Mouse (Mus musculus) stomach, embryonic 16.5 days (tissue): ENCODE measurements around the gene Hpse2. TPM values are rescaled to one million over a fixed set of nuclear protein-coding genes. Genes with fewer than 3 reads are reported as not detected.

Source experiments
- ATAC-seq: fragments of 200-750 bp; cut with Nextera tagmentation; 2 replicates; pipeline ENCODE4 v1.8.0; 2017; ENCODE audit warnings: moderate number of reproducible peaks, moderate TSS enrichment; ENCODE audit not compliant: insufficient read depth, low FRiP score
- H3K27ac ChIP-seq: fragments of 300-500 bp; sonication (generic); 2 replicates; pipeline ENCODE4 v1.5.1; 2014; ENCODE audit warnings: low read length
- H3K27me3 ChIP-seq: fragments of 300-500 bp; sonication (generic); 2 replicates; pipeline ENCODE4 v1.6.1; 2014; ENCODE audit warnings: low read length, control low read depth, mixed read lengths; ENCODE audit not compliant: control insufficient read depth, insufficient read depth
- H3K36me3 ChIP-seq: fragments of 300-500 bp; sonication (generic); 2 replicates; pipeline ENCODE4 v1.6.1; 2014; ENCODE audit warnings: low read length; ENCODE audit not compliant: control insufficient read depth, insufficient read depth
- H3K4me1 ChIP-seq: fragments of 300-500 bp; sonication (generic); 2 replicates; pipeline ENCODE4 v1.6.1; 2014; ENCODE audit warnings: low read length, control low read depth, mixed read lengths; ENCODE audit not compliant: control insufficient read depth, insufficient read depth
- H3K4me2 ChIP-seq: fragments of 300-500 bp; sonication (generic); 2 replicates; pipeline ENCODE4 v1.6.1; 2014; ENCODE audit warnings: low read depth, low read length, mixed read lengths
- H3K4me3 ChIP-seq: fragments of 300-500 bp; sonication (generic); replicated peaks from 2 replicates; pipeline ENCODE4 v1.5.1; 2014; ENCODE audit warnings: mild to moderate bottlenecking, low read length
- H3K9ac ChIP-seq: fragments of 300-500 bp; sonication (generic); 2 replicates; pipeline ENCODE4 v1.6.1; 2014; ENCODE audit warnings: low read length
- H3K9me3 ChIP-seq: fragments of 300-500 bp; sonication (generic); replicated peaks from 2 replicates; pipeline ENCODE4 v1.6.1; 2016; ENCODE audit warnings: low read length, control low read depth; ENCODE audit not compliant: control insufficient read depth
- WGBS: fragments of 180-500 bp; shearing (Covaris S2); extraction: QIAGEN DNeasy Blood & Tissue Kit; methylation state at CpG from one replicate; pipeline ENCODE4 v1.1.7; 2014; 5-methylcytosine and 5-hydroxymethylcytosine counted together
- polyA plus RNA-seq: library from polyadenylated mRNA; unstranded; fragments of >200 nt; fragmentation: Nextera tagmentation; extraction: Ambion mirVana; gene quantifications from 2 replicates; pipeline ENCODE4 v1.2.1, GENCODE M21; 2015

Hpse2 gene
- polyA plus RNA-seq, 1 experiment from 2014 or later, result 6.6 TPM

DNA sequence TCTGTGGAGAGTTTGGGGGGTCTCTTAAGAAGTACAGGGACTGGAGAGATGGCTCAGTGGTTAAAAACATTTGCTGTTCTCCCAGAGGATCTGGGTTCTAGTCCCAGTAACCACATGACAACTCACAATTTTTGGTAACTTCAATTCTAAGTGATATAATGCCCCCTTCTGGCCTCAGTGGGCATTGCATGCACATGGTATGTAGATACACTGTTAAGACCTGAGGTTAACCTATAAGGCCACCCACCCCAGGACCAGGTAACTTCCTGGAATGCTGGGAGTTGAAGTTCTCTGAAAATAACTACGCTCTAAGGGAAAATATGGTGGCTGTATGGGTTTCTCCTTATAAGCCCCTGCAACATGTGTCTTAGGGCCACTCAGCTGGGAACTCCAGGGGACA, 611.3 kb downstream of the Hpse2 start:
- Histone ChIP-seq H3K9ac (no peak overlapping the region), H3K9me3 (no peaks in the 10 kb centered on the region), H3K4me1 (0 out of 2 replicates have a peak, but pooled peaks cover 3% of the 10 kb centered on the region), H3K4me2 (no peak overlapping the region), H3K27me3 (no peaks in the 10 kb centered on the region), H3K36me3 (no peaks in the 10 kb centered on the region), H3K4me3 (no peak overlapping the region), H3K27ac (no peak overlapping the region)
- no peak for ATAC-seq
- 97% methylated on average over 1 of the region's 1 CpGs for WGBS

DNA sequence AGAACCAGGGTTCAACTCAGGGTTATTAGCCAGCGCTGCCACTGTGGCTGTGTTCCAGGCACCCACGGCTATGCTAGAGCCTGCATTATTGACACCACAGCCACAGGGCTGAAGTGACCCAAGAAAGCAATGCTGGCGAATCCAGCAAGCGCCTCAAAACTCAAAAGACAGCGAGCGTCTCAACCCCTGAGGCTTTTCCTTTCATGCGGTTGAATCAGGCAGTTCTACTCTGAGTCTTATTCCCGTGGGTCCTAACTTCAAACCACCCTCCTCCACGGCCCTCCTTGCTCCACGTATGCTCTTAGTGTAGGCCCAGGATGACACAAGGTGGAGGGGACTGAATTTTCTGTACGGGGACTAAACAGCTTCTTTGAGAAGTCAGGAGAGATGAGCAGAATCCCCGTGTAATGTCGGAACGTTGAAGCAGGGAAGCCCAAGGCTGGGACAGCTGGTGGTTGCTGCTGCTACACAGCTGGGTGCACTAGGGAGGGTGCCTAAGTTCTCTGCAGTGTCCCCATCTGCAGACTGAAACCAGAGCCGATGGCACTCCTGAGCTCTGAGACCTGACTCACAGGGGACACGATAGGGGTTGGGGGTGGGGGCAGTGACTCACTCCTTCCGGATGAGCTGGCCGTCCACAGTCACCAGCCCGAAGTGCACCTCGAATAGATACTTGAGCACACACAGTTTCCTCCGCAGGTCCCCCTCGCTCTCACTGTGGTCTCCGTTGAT, 617.8 kb downstream of the Hpse2 start:
- no peaks in the 10 kb centered on the region for H3K36me3 ChIP-seq
- no peak overlapping the region for H3K4me3 ChIP-seq
- H3K27me3 ChIP-seq, result no peaks in the 10 kb centered on the region
- H3K4me1 ChIP-seq, result no peaks in the 10 kb centered on the region
- H3K27ac ChIP-seq, result no peak overlapping the region
- H3K9me3 ChIP-seq, result no peaks in the 10 kb centered on the region
- H3K9ac ChIP-seq, result no peak overlapping the region
- no peak for ATAC-seq
- WGBS, result 88% methylated on average over 23 of the region's 23 CpGs
- H3K4me2 ChIP-seq, result no peak overlapping the region

DNA sequence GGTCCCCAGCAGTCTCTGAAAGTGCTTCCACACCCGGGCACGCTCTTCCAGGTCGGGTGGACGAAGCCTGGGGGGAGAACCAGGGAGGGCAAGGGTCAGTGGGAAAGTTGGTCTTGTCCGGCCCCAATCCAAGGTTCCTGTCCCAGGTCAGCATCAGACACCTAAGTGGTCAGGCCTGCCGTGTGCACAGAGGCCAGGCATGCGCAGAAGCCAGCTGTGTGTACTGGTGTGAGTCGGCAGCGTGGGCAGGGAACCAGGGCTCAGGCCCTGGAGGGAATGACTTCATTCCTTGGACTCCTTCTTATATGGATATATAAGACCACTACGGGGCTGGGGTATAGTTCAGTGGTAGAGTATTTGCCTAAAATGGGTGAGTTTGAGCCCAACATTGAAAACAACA, 618.5 kb downstream of the Hpse2 start:
- WGBS, result 87% methylated on average over 10 of the region's 10 CpGs
- no peak for ATAC-seq

DNA sequence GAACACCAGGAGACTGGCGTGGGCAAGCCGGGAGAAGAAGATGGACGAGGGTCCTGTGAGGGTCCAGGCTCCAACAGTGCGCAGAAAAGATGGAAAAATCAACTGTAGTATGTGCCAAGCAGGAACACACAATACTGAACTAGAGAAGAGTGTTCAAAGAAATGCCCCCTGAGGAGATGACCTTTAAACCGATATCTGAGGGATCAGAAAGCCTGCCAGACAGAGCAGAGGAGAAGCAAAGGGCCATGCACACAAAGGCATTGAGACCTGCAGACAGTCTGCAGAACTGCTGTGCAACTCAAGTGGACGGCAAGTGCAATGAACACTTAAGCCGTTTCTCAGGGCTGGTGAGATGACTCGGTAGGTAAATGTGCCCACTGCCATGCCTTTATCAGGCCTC, 620.8 kb downstream of the Hpse2 start:
- no peak overlapping the region for H3K4me3 ChIP-seq
- no peak overlapping the region for H3K9ac ChIP-seq
- H3K4me2 ChIP-seq, result no peak overlapping the region
- H3K27me3 ChIP-seq, result no peaks in the 10 kb centered on the region
- H3K36me3 ChIP-seq, result no peaks in the 10 kb centered on the region
- ATAC-seq, result no peak
- 85% methylated on average over 8 of the region's 8 CpGs for WGBS
- H3K9me3 ChIP-seq, result no peaks in the 10 kb centered on the region
- H3K4me1 ChIP-seq, result 0 out of 2 replicates have a peak, but pooled peaks cover 2% of the 10 kb centered on the region
- no peak overlapping the region for H3K27ac ChIP-seq

More for the DNA sequence above, 618.5 kb downstream of the Hpse2 start:
- Histone ChIP-seq H3K9ac (no peak overlapping the region), H3K36me3 (no peaks in the 10 kb centered on the region), H3K9me3 (no peaks in the 10 kb centered on the region), H3K4me1 (no peaks in the 10 kb centered on the region), H3K4me2 (no peak overlapping the region), H3K4me3 (no peak overlapping the region), H3K27ac (no peak overlapping the region), H3K27me3 (no peaks in the 10 kb centered on the region)

DNA sequence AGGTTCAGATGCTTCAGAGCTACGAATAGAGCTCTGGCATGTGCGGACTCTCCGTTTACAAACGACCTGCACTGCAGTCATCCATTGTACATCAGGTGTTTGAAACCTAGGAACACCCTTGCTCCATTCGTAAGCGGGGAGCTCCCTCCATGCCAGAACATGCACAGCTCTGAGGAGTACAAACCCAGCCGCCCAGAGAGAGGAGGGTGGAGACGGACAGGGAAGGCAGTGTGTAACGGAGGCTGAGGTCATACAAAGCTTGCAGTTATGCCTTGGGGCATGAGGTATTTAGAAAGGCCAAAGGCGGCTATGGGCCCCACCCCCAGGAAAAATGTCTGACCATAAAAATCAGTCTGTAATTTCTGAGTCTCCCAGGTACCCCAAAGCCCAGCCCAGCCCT, 623.8 kb downstream of the Hpse2 start:
- 50% methylated on average over 10 of the region's 10 CpGs for WGBS
- peak; percentile 48; the same call in 1 of the 2 replicates for ATAC-seq
- H3K9me3 ChIP-seq, result no peaks in the 10 kb centered on the region
- 0 out of 2 replicates have a peak, but pooled peaks cover 2% of the 10 kb centered on the region for H3K4me1 ChIP-seq
- H3K27me3 ChIP-seq, result no peaks in the 10 kb centered on the region
- no peak overlapping the region for H3K4me2 ChIP-seq
- no peak overlapping the region for H3K9ac ChIP-seq
- H3K27ac ChIP-seq, result no peak overlapping the region
- no peak overlapping the region for H3K4me3 ChIP-seq
- H3K36me3 ChIP-seq, result no peaks in the 10 kb centered on the region

DNA sequence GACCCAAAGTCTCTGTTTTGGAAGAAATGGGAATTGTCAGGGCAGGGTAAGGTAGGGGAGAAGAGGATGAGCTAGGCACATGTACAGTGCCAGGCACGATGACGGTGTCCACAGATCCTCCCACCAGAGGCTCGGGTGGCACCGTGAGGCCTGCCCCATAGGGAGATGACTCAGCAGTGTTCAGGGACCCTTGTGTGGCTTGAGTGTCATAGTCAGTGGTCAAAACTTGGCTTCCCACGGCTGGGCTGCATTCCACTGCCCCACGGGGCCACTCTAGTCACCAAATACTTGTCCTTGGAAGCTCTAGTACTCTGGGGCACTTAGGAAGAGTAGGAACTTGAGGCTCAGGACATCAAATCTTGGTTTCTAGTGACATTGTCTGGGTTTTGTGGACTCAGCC, 631.5 kb downstream of the Hpse2 start:
- 80% methylated on average over 6 of the region's 6 CpGs for WGBS
- H3K4me1 ChIP-seq, result peaks cover 26% of the 10 kb centered on the region
- H3K9me3 ChIP-seq, result no peaks in the 10 kb centered on the region
- H3K4me2 ChIP-seq, result no peak overlapping the region
- no peaks in the 10 kb centered on the region for H3K36me3 ChIP-seq
- ATAC-seq, result no peak
- H3K27ac ChIP-seq, result no peak overlapping the region
- H3K4me3 ChIP-seq, result no peak overlapping the region
- H3K9ac ChIP-seq, result no peak overlapping the region
- no peaks in the 10 kb centered on the region for H3K27me3 ChIP-seq

DNA sequence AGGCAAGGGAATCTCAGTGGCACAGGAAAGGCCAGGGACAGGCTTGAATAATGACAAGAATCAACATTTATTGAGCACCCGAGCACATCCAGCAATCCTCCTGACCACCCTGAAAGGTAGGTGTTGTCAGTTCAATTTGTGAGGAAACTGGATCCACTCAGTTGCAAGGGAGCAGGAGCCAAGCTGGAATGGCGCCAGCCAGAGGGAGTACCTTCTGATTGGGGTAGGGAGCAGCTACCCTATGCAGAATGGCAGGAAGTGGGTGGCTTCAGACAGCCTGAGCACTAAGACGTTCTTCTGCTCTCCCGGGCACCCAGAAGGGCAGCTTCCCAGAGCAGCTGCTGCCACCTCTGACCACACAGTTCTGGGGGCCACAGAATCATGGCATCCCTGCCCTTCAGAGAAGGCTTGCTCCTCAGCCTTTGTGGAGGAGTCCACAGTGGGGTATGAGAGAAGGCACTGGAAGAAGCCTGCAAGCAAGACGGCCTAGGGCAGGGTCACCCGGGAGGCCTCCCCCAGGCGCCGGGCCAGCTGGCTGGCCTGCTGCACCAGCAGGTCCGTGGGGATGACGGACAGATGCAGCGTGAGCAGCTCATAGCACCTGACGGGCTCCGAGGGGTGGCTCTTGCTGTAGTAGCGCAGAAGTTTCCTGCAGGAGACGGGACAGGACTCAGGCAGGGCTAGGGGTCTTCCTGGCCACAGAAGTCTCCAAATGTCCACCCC, 632.8 kb downstream of the Hpse2 start:
- 65% methylated on average over 15 of the region's 15 CpGs for WGBS
- ATAC-seq, result no peak
- H3K9ac ChIP-seq, result no peak overlapping the region; the same call in 1 of the 2 replicates
- H3K36me3 ChIP-seq, result no peaks in the 10 kb centered on the region
- H3K4me1 ChIP-seq, result peaks cover 26% of the 10 kb centered on the region
- H3K9me3 ChIP-seq, result no peaks in the 10 kb centered on the region
- H3K4me2 ChIP-seq, result no peak overlapping the region
- no peak overlapping the region for H3K4me3 ChIP-seq
- H3K27ac ChIP-seq, result no peak overlapping the region
- H3K27me3 ChIP-seq, result no peaks in the 10 kb centered on the region

DNA sequence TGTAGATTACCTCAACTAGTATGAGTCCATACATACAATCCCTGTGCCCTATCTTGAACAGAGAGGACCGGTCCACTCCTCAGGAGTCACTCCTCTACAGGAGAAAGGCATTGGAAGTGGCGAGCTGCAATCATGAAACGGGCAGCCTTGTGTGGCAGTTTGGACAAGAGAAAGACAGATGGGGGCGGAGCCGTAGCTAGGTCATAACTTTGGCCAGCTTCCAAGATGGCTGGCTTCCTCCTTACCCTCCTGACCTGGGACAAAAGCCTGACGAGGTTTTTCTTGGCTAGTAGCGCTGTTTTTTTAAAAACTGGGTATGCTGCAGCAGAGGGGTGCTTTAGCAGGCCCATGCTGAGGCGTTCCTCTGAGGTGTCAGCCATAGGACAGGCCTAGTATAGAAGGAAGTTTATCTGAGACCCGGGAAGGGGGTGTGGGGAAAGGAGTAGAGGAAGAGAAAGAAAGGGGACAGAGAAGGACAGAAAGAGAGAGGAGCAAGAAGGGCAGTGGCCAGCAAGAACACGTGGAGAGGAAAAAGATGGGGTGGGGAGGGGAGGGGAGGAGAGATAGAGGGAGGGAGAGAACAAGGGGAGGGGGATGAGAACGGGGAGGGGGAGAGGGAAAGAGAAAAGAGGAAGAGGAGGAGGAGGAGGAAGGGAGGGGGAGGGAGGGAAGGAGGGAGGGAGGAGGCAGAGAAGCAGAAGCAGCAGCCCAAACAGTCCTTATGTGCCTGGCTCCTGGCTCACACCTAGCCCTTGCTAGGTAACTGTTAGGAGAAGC, 634.8 kb downstream of the Hpse2 start:
- H3K9me3 ChIP-seq, result no peaks in the 10 kb centered on the region
- peak; percentile 21 for ATAC-seq
- peaks cover 26% of the 10 kb centered on the region for H3K4me1 ChIP-seq
- no peaks in the 10 kb centered on the region for H3K36me3 ChIP-seq
- 18% methylated on average over 10 of the region's 11 CpGs for WGBS
- H3K4me2 ChIP-seq, result peak overlapping the region; percentile 75
- peak overlapping the region; percentile 80; the same call in 1 of the 2 replicates for H3K9ac ChIP-seq
- no peaks in the 10 kb centered on the region for H3K27me3 ChIP-seq
- peak overlapping the region; percentile 95 for H3K27ac ChIP-seq
- H3K4me3 ChIP-seq, result peak overlapping the region; percentile 49
